Mouse (Mus musculus) common myeloid progenitor, adult 5-6 weeks (primary cell): ENCODE measurements around the gene Eps8l2. TPM values are rescaled to one million over a fixed set of nuclear protein-coding genes. Genes with fewer than 3 reads are reported as not detected.
"Not testable (repeated sequence)": the region's sequence is repeated elsewhere in the genome, so short reads cannot be mapped to it uniquely, and the experiment has no call there.

Source experiments
- ATAC-seq: replicated peaks from 2 replicates; pipeline ENCODE4 v1.8.0; 2016; ENCODE audit warnings: low read depth, mild to moderate bottlenecking, moderate TSS enrichment, inconsistent platforms; ENCODE audit not compliant: poor library complexity, severe bottlenecking
- total RNA-seq: library from RNA; stranded (forward); fragments of 200-1000, 187-1606 nt; gene quantifications from 2 replicates; pipeline ENCODE4 v1.2.3, GENCODE M21; 2017

Eps8l2 gene
- total RNA-seq, 1 experiment from 2014 or later = 1.1 TPM

GRCm38 (mm10) chr7:141394158-141394557 is 55.5 kb downstream of the Eps8l2 start:
- peak; percentile 60 for ATAC-seq

GRCm38 (mm10) chr7:141394771-141395170 is 56.1 kb downstream of the Eps8l2 start:
- ATAC-seq = 0 out of 2 replicates have a peak, but pooled peaks have one; percentile 13

DNA sequence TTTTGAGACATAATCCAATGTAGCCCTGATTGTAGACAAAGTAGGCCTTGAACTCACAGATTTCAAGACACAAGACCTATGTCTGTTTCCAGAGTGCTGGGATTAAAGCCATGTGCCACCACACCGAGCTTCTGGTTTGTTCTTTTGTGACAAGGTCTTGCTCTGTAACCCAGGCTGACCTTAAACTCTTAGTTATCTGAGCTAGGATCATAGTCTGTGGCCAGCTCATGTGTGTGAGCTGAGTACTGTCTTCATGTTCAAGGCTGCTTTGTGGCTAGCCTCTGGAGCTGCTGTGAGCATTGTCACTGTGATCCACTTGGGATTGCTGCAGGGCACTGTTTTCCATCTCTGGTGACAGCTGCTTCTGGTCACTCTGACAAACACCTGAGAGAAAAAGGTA is 56.7 kb downstream of the Eps8l2 start:
- no peak for ATAC-seq

DNA sequence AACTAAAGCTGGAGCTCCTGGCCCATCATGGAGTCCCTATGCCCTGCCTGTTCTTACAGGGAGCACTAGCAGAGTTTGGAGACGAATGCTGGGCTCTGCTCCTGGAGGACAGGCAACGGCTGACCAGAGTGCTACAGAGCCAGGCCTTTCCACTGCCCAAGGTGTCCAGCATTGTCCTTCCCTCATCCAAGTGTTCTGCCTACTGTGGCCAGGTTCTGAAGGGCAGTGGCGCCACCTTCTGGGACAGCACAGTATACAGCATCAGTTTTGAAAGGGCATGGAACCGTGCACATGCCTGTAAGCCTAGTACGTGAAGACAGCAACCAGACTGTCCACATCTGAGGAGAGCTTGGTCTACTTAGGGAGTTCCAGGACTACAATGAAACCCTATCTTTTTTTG is 64.6 kb downstream of the Eps8l2 start:
- ATAC-seq = peak; percentile 87

DNA sequence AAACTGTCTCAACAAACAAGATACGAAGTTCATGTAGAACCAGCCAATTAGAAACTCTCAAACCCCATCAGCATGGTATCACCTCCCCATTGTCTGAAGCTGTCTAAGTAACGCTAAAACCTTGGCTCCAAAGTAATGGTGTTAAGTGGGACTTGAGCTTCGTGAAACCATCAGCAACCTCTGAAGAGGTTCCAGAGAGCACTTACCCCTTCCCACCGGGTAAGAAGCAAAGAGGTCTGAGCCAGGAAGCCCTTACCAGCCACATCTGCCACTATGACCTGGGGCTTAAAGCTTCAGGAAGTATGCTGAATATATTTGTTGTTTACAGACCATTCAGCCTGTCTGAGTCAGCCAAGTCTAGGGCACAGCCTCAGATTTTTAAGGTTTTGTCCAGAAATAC is 66.8 kb downstream of the Eps8l2 start:
- ATAC-seq = no peak

- not testable (repeated sequence) for ATAC-seq
Measured at GRCm38 (mm10) chr7:141407670-141408069, 69.0 kb downstream of the Eps8l2 start.

DNA sequence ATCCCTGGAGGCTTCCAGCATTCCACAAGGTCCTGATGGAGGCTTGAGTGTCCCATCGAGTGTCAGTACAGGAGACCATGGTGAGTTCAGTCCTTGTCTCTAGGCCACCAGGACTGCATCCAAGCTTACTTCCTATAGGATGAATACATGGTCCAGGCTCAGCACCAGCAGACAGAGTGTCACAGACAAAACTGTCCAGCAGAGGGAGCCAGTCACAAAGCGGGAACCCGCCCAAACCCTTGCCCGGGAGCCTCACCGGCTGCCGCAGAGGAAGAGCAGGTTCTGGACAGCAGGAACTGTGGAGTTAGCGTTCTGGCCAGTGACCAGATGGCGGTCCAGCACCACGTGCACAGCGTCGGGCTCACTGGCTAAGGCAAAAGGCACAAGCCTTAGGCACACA is 70.2 kb downstream of the Eps8l2 start:
- peak; percentile 93 for ATAC-seq

DNA sequence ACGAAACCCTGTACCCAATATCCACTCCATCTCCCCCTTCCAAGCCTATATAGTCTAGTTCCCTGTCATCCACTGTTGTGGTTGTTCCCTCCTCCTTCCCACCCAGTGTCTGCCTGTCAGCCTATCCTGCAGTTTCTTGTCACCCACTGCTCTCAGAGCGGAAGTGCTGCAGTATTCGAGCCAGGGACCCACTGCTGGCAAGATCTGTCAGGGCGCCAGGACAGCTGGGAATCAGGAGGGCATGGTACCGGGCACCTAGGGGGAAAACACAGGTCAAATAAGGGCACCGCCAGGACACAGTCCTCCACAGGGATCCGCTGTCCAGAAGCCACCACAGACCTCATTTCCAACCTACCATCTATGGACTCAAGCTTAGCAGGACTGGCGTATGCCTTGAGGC is 72.0 kb downstream of the Eps8l2 start:
- no peak for ATAC-seq

- ATAC-seq = no peak
Measured at GRCm38 (mm10) chr7:141411667-141412066, 73.0 kb downstream of the Eps8l2 start.

Other genes starting within 250 kb of the Eps8l2 start
- 17.7 and 26.1 TPM in 2 replicates for gene Sigirr, start 238.3 kb upstream of the Eps8l2 start, total RNA-seq
- not detected in 2 replicates for gene Ano9, start 221.1 kb upstream of the Eps8l2 start, total RNA-seq
- gene Ptdss2, start 216.5 kb upstream of the Eps8l2 start, total RNA-seq = 12.8 and 16.6 TPM in 2 replicates
- 42.0 and 54.6 TPM in 2 replicates for gene Rnh1, start 166.0 kb upstream of the Eps8l2 start, total RNA-seq
- 23.5 and 36.8 TPM in 2 replicates for gene Hras, start 144.9 kb upstream of the Eps8l2 start, total RNA-seq
- 1.2 TPM in 2 replicates for gene Lrrc56, start 144.7 kb upstream of the Eps8l2 start, total RNA-seq
- gene Lmntd2, start 124.8 kb upstream of the Eps8l2 start, total RNA-seq = 0.32 and 1.2 TPM in 2 replicates
- 1.8 and 5.9 TPM in 2 replicates for gene Rassf7, start 123.0 kb upstream of the Eps8l2 start, total RNA-seq
- gene Phrf1, start 110.1 kb upstream of the Eps8l2 start, total RNA-seq = 64.1 and 114 TPM in 2 replicates
- 3.4 and 24.7 TPM in 2 replicates for gene Irf7, start 72.4 kb upstream of the Eps8l2 start, total RNA-seq
- gene Cdhr5, start 62.1 kb upstream of the Eps8l2 start, total RNA-seq = not detected in 2 replicates
- not detected in 2 replicates for gene Sct, start 59.7 kb upstream of the Eps8l2 start, total RNA-seq
- gene Drd4, start 46.9 kb upstream of the Eps8l2 start, total RNA-seq = not detected in 2 replicates
- 18.7 and 29.1 TPM in 2 replicates for gene Deaf1, start 11.2 kb upstream of the Eps8l2 start, total RNA-seq
- gene Tmem80, start 11.1 kb upstream of the Eps8l2 start, total RNA-seq = 7.4 and 9.0 TPM in 2 replicates
- gene Taldo1, start 53.3 kb downstream of the Eps8l2 start, total RNA-seq = 295 and 302 TPM in 2 replicates
- gene Gatd1, start 75.3 kb downstream of the Eps8l2 start, total RNA-seq = 11.4 and 12.7 TPM in 2 replicates
- not detected in 2 replicates for gene Cend1, start 90.6 kb downstream of the Eps8l2 start, total RNA-seq
- 4.9 and 11.1 TPM in 2 replicates for gene Slc25a22, start 99.0 kb downstream of the Eps8l2 start, total RNA-seq
- 8.3 and 14.3 TPM in 2 replicates for gene Pidd1, start 105.1 kb downstream of the Eps8l2 start, total RNA-seq
- gene Rplp2, start 108.5 kb downstream of the Eps8l2 start, total RNA-seq = 2,332 and 2,799 TPM in 2 replicates
- gene Pnpla2, start 116.3 kb downstream of the Eps8l2 start, total RNA-seq = 13.9 and 14.4 TPM in 2 replicates
- 0.39 TPM in 1 of 2 replicates, not detected in the other for gene Cracr2b, start 122.2 kb downstream of the Eps8l2 start, total RNA-seq
- 31.4 and 32.9 TPM in 2 replicates for gene Cd151, start 128.5 kb downstream of the Eps8l2 start, total RNA-seq
- 44.5 and 47.0 TPM in 2 replicates for gene Polr2l, start 136.3 kb downstream of the Eps8l2 start, total RNA-seq
- gene Tspan4, start 136.4 kb downstream of the Eps8l2 start, total RNA-seq = 50.3 and 53.3 TPM in 2 replicates
- 25.4 and 27.5 TPM in 2 replicates for gene Chid1, start 201.0 kb downstream of the Eps8l2 start, total RNA-seq
- gene Ap2a2, start 223.3 kb downstream of the Eps8l2 start, total RNA-seq = 26.6 and 27.8 TPM in 2 replicates